Mouse (Mus musculus): ENCODE data around the gene Plek. TPM values are rescaled to one million over a fixed set of nuclear protein-coding genes. Genes with fewer than 3 reads are reported as not detected.
A peak's percentile ranks its signal among the peaks of the same experiment; 100 is the strongest.

The Plek gene
- polyA plus RNA-seq, 1 experiment from 2014 or later = 59.8 TPM

DNA sequence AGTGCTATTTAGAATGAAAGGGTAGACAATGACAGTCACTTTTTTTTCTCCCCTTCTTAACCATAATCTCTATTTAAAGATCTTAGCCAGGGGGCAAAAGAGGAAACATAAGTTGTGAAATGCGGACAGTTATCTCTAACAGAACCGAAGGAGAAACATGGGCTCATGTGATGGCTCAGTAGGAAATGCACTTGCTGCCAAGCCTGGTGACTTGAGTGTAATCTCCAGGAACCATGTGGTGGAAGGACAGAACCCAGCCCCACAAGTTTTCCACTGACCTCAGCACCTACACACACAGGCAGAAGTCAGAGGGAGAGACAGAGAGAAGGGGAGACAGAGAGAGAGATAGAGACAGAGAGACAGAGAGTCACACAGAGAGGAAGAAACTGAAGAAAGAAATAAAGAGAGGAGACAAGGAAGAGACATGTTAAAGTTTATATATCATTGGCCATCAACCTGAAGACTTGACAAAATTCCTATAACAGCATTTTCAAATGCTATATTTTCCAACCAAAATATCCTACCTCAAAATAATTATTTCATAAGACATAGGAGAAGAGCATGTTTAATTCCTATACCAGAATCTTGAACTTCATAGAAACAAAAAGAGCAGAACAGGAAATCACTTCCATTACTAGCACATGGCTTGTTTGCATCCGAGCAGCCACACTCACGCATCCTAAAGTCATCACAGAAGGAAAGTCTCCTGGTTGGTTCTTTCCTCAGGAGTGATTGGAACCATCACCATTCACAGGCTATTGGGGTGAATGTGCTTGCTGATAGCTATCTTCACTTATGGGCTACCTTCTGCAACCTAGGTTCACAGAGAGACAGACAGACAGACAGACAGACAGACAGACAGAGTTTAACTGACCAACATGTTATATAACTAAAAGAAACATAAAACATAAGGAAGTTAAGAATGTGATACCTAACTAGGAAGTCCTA is 47.0 kb downstream of the Plek start:
- Histone ChIP-seq H3K9ac (ENCODE audit: low read depth, low read length) (0 out of 2 replicates have a peak overlapping the region, but pooled peaks have one; percentile 20), H3K9me3 (ENCODE audit: control insufficient read depth, low read length) (no peaks in the 10 kb centered on the region), H3K36me3 (ENCODE audit: control insufficient read depth, insufficient read depth, low read length) (no peaks in the 10 kb centered on the region), H3K4me3 (ENCODE audit: low read depth, low read length) (0 out of 2 replicates have a peak overlapping the region, but pooled peaks have one; percentile 10), H3K27me3 (replicated peaks; ENCODE audit: control insufficient read depth, insufficient read depth, low read length) (no peaks in the 10 kb centered on the region), H3K27ac (ENCODE audit: low read depth, low read length) (peak overlapping the region; percentile 52), H3K4me1 (replicated peaks; ENCODE audit: control insufficient read depth, insufficient read depth, low read length) (peaks cover 6% of the 10 kb centered on the region), H3K4me2 (peak overlapping the region; percentile 43)
- ATAC-seq (replicated peaks; ENCODE audit: low FRiP score) (peak; percentile 82), DNase-seq (ENCODE audit: low spot score) (peak; percentile 32)
- WGBS = 47% methylated on average over 4 of the region's 4 CpGs

DNA sequence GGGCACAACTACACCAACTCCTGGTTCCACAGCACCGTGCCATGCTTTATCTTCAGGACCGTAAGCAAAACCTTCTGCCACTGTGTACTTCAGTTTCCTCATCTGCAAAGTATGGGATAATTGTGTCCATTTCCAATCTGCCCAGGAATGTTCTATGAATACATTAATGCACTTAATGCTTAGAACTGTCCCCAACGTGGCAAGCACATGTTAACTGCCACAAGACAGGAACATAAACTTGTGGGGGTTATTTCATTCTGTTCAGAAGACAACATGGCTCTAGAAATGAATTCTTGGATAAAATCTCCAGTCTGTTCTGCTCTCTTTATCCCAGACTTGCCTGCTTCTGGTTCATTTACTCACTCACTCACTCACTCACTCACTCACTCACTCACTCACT is 48.4 kb downstream of the Plek start:
- 58% methylated on average over 3 of the region's 3 CpGs for WGBS

DNA sequence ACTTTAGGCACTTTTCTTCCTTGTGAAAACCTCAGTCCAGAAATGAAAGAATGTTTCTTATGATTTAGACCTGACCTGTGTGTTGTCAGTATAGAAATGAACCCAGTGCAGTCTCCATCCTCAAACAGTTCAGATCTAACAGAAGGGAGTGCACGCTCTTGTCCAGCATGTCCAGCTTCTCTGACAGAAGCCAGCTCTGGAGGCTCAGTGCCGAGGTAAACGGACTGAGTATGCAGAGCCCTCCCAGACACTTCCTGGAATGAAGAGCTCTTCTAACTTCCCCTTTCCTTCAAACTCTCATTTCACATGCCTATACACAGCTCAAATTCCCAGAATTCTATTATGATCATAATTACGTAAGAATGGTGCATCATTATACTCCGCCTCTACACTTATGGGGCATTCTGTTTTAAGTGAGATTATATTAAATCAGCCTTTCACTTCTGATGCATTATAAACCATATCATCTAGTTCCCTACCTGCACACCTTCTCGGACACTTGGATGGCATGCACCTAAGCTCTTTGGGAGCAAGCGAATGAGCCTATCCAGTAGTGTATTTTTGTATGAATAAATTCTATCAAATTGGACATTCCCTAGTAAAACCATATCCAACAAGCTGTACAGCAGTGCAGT is 49.3 kb downstream of the Plek start:
- Histone ChIP-seq H3K27me3 (replicated peaks; ENCODE audit: control insufficient read depth, insufficient read depth, low read length) (no peaks in the 10 kb centered on the region), H3K4me2 (peak overlapping the region; percentile 43; the same call in 1 of the 2 replicates), H3K9me3 (ENCODE audit: control insufficient read depth, low read length) (no peaks in the 10 kb centered on the region), H3K4me1 (replicated peaks; ENCODE audit: control insufficient read depth, insufficient read depth, low read length) (peaks cover 6% of the 10 kb centered on the region), H3K27ac (ENCODE audit: low read depth, low read length) (no peak overlapping the region), H3K4me3 (ENCODE audit: low read depth, low read length) (no peak overlapping the region), H3K9ac (ENCODE audit: low read depth, low read length) (no peak overlapping the region), H3K36me3 (ENCODE audit: control insufficient read depth, insufficient read depth, low read length) (no peaks in the 10 kb centered on the region)
- peak; percentile 20 for DNase-seq (ENCODE audit: low spot score)
- 0 out of 2 replicates have a peak, but pooled peaks have one; percentile 16 for ATAC-seq (replicated peaks; ENCODE audit: low FRiP score)
- 55% methylated on average over 7 of the region's 7 CpGs for WGBS

More for the DNA sequence above, 48.4 kb downstream of the Plek start:
- no peaks in the 10 kb centered on the region for H3K36me3 ChIP-seq (ENCODE audit: control insufficient read depth, insufficient read depth, low read length)
- H3K4me1 ChIP-seq (replicated peaks; ENCODE audit: control insufficient read depth, insufficient read depth, low read length) = peaks cover 6% of the 10 kb centered on the region
- no peak overlapping the region for H3K9ac ChIP-seq (ENCODE audit: low read depth, low read length)
- no peak for ATAC-seq (replicated peaks; ENCODE audit: low FRiP score)
- DNase-seq (ENCODE audit: low spot score) = peak; percentile 16
- no peaks in the 10 kb centered on the region for H3K27me3 ChIP-seq (replicated peaks; ENCODE audit: control insufficient read depth, insufficient read depth, low read length)
- H3K9me3 ChIP-seq (ENCODE audit: control insufficient read depth, low read length) = no peaks in the 10 kb centered on the region
- 0 out of 2 replicates have a peak overlapping the region, but pooled peaks have one; percentile 25 for H3K4me2 ChIP-seq
- H3K27ac ChIP-seq (ENCODE audit: low read depth, low read length) = peak overlapping the region; percentile 0; the same call in 1 of the 2 replicates
- no peak overlapping the region for H3K4me3 ChIP-seq (ENCODE audit: low read depth, low read length)

DNA sequence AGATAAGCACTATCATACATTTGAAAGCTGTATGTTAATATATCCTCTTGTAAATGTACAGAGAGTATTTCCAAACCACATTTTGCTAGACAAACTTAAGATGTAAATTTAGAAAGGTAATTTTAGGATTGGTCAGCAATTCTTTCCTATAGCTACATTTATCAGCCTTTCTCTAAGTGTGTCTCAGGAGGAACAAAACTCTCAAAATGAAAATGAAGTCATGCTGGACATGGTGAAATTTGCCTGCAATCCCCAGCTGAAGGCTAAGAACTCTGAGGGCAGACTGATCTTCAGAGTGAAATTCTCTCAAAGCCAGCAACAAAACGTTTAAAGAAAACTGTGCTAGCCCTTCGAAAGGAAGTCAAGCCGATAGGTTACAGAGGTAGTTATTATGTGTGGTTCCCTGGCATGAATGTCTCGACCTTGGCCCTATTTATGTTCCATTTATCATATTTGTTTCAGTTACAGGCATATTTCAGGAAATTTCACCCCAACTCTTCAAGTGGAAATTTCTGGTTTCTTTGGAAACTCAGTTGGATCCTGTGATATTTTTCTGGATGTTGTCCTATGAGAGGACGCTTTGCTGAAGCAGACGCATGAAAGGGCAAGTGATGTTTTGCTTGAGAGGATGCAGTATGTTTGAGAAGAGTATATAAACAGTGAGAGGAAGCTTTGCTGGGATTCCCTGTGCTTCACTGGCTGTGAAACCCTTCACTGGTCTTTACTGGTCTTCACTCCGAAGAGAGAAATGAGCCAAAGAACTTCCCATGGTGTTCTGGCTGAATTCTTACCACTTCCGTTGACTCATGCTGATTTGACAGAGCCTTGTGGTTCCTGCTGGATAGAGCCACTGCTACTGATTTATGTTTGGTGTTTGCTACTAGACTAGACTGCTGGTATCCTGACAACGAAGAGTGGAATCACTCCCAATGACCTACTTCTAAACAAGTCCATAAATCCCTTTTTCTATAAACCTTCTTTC is 51.5 kb downstream of the Plek start:
- Histone ChIP-seq H3K27ac (ENCODE audit: low read depth, low read length) (no peak overlapping the region), H3K9ac (ENCODE audit: low read depth, low read length) (no peak overlapping the region), H3K4me2 (no peak overlapping the region), H3K4me1 (replicated peaks; ENCODE audit: control insufficient read depth, insufficient read depth, low read length) (peaks cover 6% of the 10 kb centered on the region), H3K9me3 (ENCODE audit: control insufficient read depth, low read length) (no peaks in the 10 kb centered on the region), H3K4me3 (ENCODE audit: low read depth, low read length) (no peak overlapping the region), H3K36me3 (ENCODE audit: control insufficient read depth, insufficient read depth, low read length) (no peaks in the 10 kb centered on the region), H3K27me3 (replicated peaks; ENCODE audit: control insufficient read depth, insufficient read depth, low read length) (no peaks in the 10 kb centered on the region)
- ATAC-seq (replicated peaks; ENCODE audit: low FRiP score) (no peak), DNase-seq (ENCODE audit: low spot score) (peak; percentile 26)
- WGBS = 55% methylated on average over 9 of the region's 9 CpGs

DNA sequence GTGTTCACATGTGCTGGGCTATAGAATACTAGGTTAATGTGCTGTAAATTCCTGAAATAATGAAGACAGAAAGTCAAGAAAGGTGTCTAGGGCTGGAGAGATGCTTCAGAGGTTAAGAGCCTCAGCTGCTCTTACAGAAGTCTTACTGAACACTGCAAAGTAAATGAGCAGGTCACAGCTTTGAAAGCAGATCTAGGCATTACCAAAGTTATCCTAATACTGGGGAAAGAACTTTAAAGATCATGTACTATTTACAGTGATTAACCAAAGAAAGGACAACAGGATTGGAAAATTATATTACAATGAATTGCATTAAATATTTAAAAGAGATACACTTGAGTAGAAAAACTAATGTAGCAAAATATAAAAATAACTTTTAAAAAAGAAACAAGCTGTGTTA is 52.2 kb downstream of the Plek start:
- no peaks in the 10 kb centered on the region for H3K9me3 ChIP-seq (ENCODE audit: control insufficient read depth, low read length)
- no peaks in the 10 kb centered on the region for H3K27me3 ChIP-seq (replicated peaks; ENCODE audit: control insufficient read depth, insufficient read depth, low read length)
- H3K4me3 ChIP-seq (ENCODE audit: low read depth, low read length) = no peak overlapping the region
- no peak overlapping the region for H3K9ac ChIP-seq (ENCODE audit: low read depth, low read length)
- H3K27ac ChIP-seq (ENCODE audit: low read depth, low read length) = no peak overlapping the region
- peaks cover 2% of the 10 kb centered on the region; the same call in 1 of the 2 replicates for H3K4me1 ChIP-seq (replicated peaks; ENCODE audit: control insufficient read depth, insufficient read depth, low read length)
- no peak overlapping the region for H3K4me2 ChIP-seq
- DNase-seq (ENCODE audit: low spot score) (peak; percentile 1), ATAC-seq (replicated peaks; ENCODE audit: low FRiP score) (no peak)
- H3K36me3 ChIP-seq (ENCODE audit: control insufficient read depth, insufficient read depth, low read length) = no peaks in the 10 kb centered on the region

DNA sequence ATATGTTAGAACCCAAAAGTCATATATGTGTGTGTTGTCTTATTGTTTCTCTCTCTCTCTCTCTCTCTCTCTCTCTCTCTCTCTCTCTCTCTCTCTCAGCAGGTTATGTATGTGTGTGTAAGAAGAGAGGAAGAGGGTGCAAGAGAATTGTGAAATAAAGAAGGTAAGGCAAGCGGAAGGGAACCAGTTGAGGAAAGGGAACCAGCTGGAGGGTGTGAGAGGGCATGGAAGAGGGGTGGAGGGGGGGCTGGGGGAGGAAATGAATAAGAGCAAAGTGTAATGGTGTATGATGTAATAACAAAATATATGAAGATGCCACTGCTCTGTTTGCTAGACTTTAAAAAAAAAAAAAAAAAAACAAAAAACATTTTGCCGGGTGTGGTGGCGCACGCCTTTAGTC is 52.8 kb downstream of the Plek start:
- Histone ChIP-seq H3K4me2 (no peak overlapping the region), H3K4me1 (replicated peaks; ENCODE audit: control insufficient read depth, insufficient read depth, low read length) (peaks cover 2% of the 10 kb centered on the region; the same call in 1 of the 2 replicates), H3K27me3 (replicated peaks; ENCODE audit: control insufficient read depth, insufficient read depth, low read length) (no peaks in the 10 kb centered on the region), H3K4me3 (ENCODE audit: low read depth, low read length) (no peak overlapping the region), H3K9me3 (ENCODE audit: control insufficient read depth, low read length) (no peaks in the 10 kb centered on the region), H3K9ac (ENCODE audit: low read depth, low read length) (no peak overlapping the region), H3K36me3 (ENCODE audit: control insufficient read depth, insufficient read depth, low read length) (no peaks in the 10 kb centered on the region), H3K27ac (ENCODE audit: low read depth, low read length) (no peak overlapping the region)
- WGBS = 85% methylated on average over 4 of the region's 4 CpGs
- no peak for ATAC-seq (replicated peaks; ENCODE audit: low FRiP score)
- DNase-seq (ENCODE audit: low spot score) = no peak

DNA sequence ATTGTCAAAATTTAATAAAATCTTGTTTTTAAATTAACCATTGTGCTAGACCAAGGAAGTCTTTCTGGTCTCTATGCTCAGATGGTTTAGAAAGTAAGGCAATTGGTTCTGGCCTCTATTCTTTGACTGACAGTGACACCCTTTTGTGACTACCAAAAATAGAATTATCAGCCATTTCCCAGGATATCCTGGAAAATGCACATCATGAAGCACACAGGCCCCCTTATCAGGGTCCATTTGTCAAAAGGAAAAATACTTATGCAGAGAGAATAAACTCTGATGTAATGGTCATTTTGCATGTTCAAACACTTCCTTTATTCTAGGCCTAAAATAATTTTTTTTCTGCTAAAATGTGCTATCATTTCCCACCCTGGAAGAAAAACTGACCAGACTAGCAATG is 54.7 kb downstream of the Plek start:
- Histone ChIP-seq H3K27ac (ENCODE audit: low read depth, low read length) (no peak overlapping the region), H3K4me3 (ENCODE audit: low read depth, low read length) (no peak overlapping the region), H3K4me2 (no peak overlapping the region), H3K27me3 (replicated peaks; ENCODE audit: control insufficient read depth, insufficient read depth, low read length) (no peaks in the 10 kb centered on the region), H3K9me3 (ENCODE audit: control insufficient read depth, low read length) (no peaks in the 10 kb centered on the region), H3K36me3 (ENCODE audit: control insufficient read depth, insufficient read depth, low read length) (no peaks in the 10 kb centered on the region), H3K9ac (ENCODE audit: low read depth, low read length) (no peak overlapping the region), H3K4me1 (replicated peaks; ENCODE audit: control insufficient read depth, insufficient read depth, low read length) (no peaks in the 10 kb centered on the region; the same call in 1 of the 2 replicates)
- DNase-seq (ENCODE audit: low spot score) (peak; percentile 15), ATAC-seq (replicated peaks; ENCODE audit: low FRiP score) (no peak)

DNA sequence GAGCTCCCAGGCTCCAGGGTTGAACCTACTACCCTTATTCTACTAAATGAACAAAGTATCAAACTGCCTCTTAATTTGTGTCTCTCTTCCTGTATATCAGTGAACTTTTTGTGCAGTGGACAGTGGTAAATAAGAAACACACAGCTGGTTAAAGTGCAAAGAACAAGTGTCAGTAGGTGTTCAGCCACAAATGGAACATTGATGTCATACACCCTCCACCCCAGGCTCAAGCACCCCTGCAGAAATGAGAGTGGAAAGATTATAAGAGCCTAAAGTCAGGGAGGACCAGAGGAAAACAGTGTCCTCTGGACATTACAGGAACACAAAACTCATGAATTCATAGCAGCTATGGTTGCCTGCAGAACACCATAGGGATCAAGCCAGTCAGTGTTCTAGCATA is 55.4 kb downstream of the Plek start:
- Histone ChIP-seq H3K4me2 (no peak overlapping the region), H3K9ac (ENCODE audit: low read depth, low read length) (no peak overlapping the region), H3K27me3 (replicated peaks; ENCODE audit: control insufficient read depth, insufficient read depth, low read length) (no peaks in the 10 kb centered on the region), H3K36me3 (ENCODE audit: control insufficient read depth, insufficient read depth, low read length) (no peaks in the 10 kb centered on the region), H3K27ac (ENCODE audit: low read depth, low read length) (no peak overlapping the region), H3K4me1 (replicated peaks; ENCODE audit: control insufficient read depth, insufficient read depth, low read length) (no peaks in the 10 kb centered on the region; the same call in 1 of the 2 replicates), H3K9me3 (ENCODE audit: control insufficient read depth, low read length) (no peaks in the 10 kb centered on the region), H3K4me3 (ENCODE audit: low read depth, low read length) (no peak overlapping the region)
- DNase-seq (ENCODE audit: low spot score) (peak; percentile 20), ATAC-seq (replicated peaks; ENCODE audit: low FRiP score) (no peak)
